Mouse (Mus musculus): ENCODE data around the gene Olfr952. TPM values are rescaled to one million over a fixed set of nuclear protein-coding genes. Genes with fewer than 3 reads are reported as not detected.

Olfr952 gene
- not detected in 2 replicates for polyA plus RNA-seq (2016; fragmentation: Nextera tagmentation; extraction: Ambion mirVana)

- H3K27ac ChIP-seq: no peak within 1 kb of the TSS
- no peaks in the 10 kb centered on the region for H3K36me3 ChIP-seq
- H3K4me3 ChIP-seq: no peak within 1 kb of the TSS
- H3K9me3 ChIP-seq: no peaks in the 10 kb centered on the region
- H3K4me1 ChIP-seq: no peaks in the 10 kb centered on the region
- H3K9ac ChIP-seq: no peak within 1 kb of the TSS
- no peak for ATAC-seq (ENCODE audit: low FRiP score, low read depth)
- H3K27me3 ChIP-seq (replicated peaks): no peaks in the 10 kb centered on the region
- no peak within 1 kb of the TSS for H3K4me2 ChIP-seq (replicated peaks)
These were observed at the start of gene Olfr952 for GRCm38 (mm10) chr9:39427048-39427447. Gene Olfr952 (minus strand): TSS chr9:39427148.

GRCm38 (mm10) chr9:39471844-39472243 lies 44.9 kb upstream of the Olfr952 start, which contains the start of gene Olfr955:
Gene Olfr955 (minus strand): TSS chr9:39471944.
- Histone ChIP-seq H3K4me2 (replicated peaks) (no peak within 1 kb of the TSS), H3K9ac (no peak within 1 kb of the TSS), H3K9me3 (no peaks in the 10 kb centered on the region), H3K4me1 (no peaks in the 10 kb centered on the region), H3K4me3 (no peak within 1 kb of the TSS), H3K27me3 (replicated peaks) (no peaks in the 10 kb centered on the region), H3K36me3 (no peaks in the 10 kb centered on the region), H3K27ac (no peak within 1 kb of the TSS)
- WGBS: 57% methylated on average over 1 of the region's 1 CpGs
- no peak for ATAC-seq (ENCODE audit: low FRiP score, low read depth)

GRCm38 (mm10) chr9:39456401-39456800 lies 29.5 kb upstream of the Olfr952 start, which contains the start of gene Olfr954:
Gene Olfr954 (plus strand): TSS chr9:39456701.
- Histone ChIP-seq H3K27ac (no peak within 1 kb of the TSS), H3K9me3 (no peaks in the 10 kb centered on the region), H3K9ac (no peak within 1 kb of the TSS), H3K4me3 (no peak within 1 kb of the TSS), H3K4me2 (replicated peaks) (no peak within 1 kb of the TSS), H3K4me1 (no peaks in the 10 kb centered on the region), H3K27me3 (replicated peaks) (no peaks in the 10 kb centered on the region), H3K36me3 (no peaks in the 10 kb centered on the region)
- WGBS: 90% methylated on average over 6 of the region's 6 CpGs
- no peak for ATAC-seq (ENCODE audit: low FRiP score, low read depth)

DNA sequence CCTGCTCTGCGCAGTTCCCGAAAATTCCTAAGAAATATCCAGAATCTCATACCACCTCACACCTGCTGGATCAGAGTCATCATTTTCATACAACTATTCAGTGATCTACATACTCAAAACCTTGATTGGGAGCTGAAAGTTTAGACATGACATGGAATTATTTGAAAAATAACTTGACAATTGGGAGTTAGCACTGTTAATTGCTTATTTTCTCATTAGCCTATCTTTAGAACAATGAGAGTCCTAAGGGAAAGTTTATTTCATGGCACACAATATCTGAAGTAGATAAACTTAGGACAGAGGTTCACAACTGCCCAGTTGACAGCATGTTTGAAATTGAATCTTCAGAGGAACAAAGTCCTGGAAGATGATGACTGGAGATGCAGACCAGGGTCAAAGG lies 39.8 kb downstream of the Olfr952 start, which contains the start of gene Olfr951:
TSS of gene Olfr951 (plus strand) at position 301 of the 400 bp plus-strand sequence.
- Histone ChIP-seq H3K27ac (no peak within 1 kb of the TSS), H3K9me3 (no peaks in the 10 kb centered on the region), H3K9ac (no peak within 1 kb of the TSS), H3K4me3 (no peak within 1 kb of the TSS), H3K27me3 (replicated peaks) (no peaks in the 10 kb centered on the region), H3K4me1 (no peaks in the 10 kb centered on the region), H3K4me2 (replicated peaks) (no peak within 1 kb of the TSS), H3K36me3 (no peaks in the 10 kb centered on the region)
- no peak for ATAC-seq (ENCODE audit: low FRiP score, low read depth)
- WGBS: 93% methylated on average over 2 of the region's 2 CpGs

Other genes with a start within 250 kb of the Olfr952 start
- not detected in 2 replicates for gene Olfr944, start 225.2 kb downstream of the Olfr952 start, polyA plus RNA-seq (2016; fragmentation: Nextera tagmentation; extraction: Ambion mirVana)
- not detected in 2 replicates for gene Olfr1537, start 177.2 kb downstream of the Olfr952 start, polyA plus RNA-seq (2016; fragmentation: Nextera tagmentation; extraction: Ambion mirVana)
- not detected in 2 replicates for gene Olfr945, start 150.3 kb downstream of the Olfr952 start, polyA plus RNA-seq (2016; fragmentation: Nextera tagmentation; extraction: Ambion mirVana)
- not detected in 2 replicates for gene Olfr948, start 101.1 kb downstream of the Olfr952 start, polyA plus RNA-seq (2016; fragmentation: Nextera tagmentation; extraction: Ambion mirVana)
- not detected in 2 replicates for gene Olfr951, start 39.7 kb downstream of the Olfr952 start, polyA plus RNA-seq (2016; fragmentation: Nextera tagmentation; extraction: Ambion mirVana)
- gene Olfr954, start 29.6 kb upstream of the Olfr952 start, polyA plus RNA-seq (2016; fragmentation: Nextera tagmentation; extraction: Ambion mirVana): not detected in 2 replicates
- gene Olfr955, start 44.8 kb upstream of the Olfr952 start, polyA plus RNA-seq (2016; fragmentation: Nextera tagmentation; extraction: Ambion mirVana): not detected in 2 replicates
- not detected in 2 replicates for gene Olfr44, start 66.8 kb upstream of the Olfr952 start, polyA plus RNA-seq (2016; fragmentation: Nextera tagmentation; extraction: Ambion mirVana)
- gene Olfr957, start 88.7 kb upstream of the Olfr952 start, polyA plus RNA-seq (2016; fragmentation: Nextera tagmentation; extraction: Ambion mirVana): not detected in 2 replicates
- not detected in 2 replicates for gene Olfr958, start 126.9 kb upstream of the Olfr952 start, polyA plus RNA-seq (2016; fragmentation: Nextera tagmentation; extraction: Ambion mirVana)
- gene Olfr959, start 148.4 kb upstream of the Olfr952 start, polyA plus RNA-seq (2016; fragmentation: Nextera tagmentation; extraction: Ambion mirVana): not detected in 2 replicates
- gene AW551984, start 177.3 kb upstream of the Olfr952 start, polyA plus RNA-seq (2016; fragmentation: Nextera tagmentation; extraction: Ambion mirVana): 26.1 and 26.5 TPM in 2 replicates
- not detected in 2 replicates for gene Olfr148, start 183.5 kb upstream of the Olfr952 start, polyA plus RNA-seq (2016; fragmentation: Nextera tagmentation; extraction: Ambion mirVana)
- not detected in 2 replicates for gene Olfr960, start 194.2 kb upstream of the Olfr952 start, polyA plus RNA-seq (2016; fragmentation: Nextera tagmentation; extraction: Ambion mirVana)
- gene Olfr961, start 217.9 kb upstream of the Olfr952 start, polyA plus RNA-seq (2016; fragmentation: Nextera tagmentation; extraction: Ambion mirVana): not detected in 2 replicates
- gene Olfr963, start 240.1 kb upstream of the Olfr952 start, polyA plus RNA-seq (2016; fragmentation: Nextera tagmentation; extraction: Ambion mirVana): not detected in 2 replicates